7 mouse cellular contexts compared by ENCODE assay signal in genomic region chrX:99136431-99136966, GRCm38 (mm10). TPM values are rescaled to one million over a fixed set of nuclear protein-coding genes. Genes with fewer than 3 reads are reported as not detected.
DNase-seq lines count a peak whose midpoint lies in the region; ATAC-seq and TF ChIP-seq lines count a peak whose summit lies in the region.

No protein-coding gene starts in this region.

- 28% methylated on average over 53 of the region's 53 CpGs for WGBS in spleen, adult 2 months
- WGBS in forebrain, embryonic 16.5 days: 12% methylated on average over 47 of the region's 53 CpGs
- WGBS in intestine, embryonic 15.5 days: 22% methylated on average over 52 of the region's 53 CpGs
- 20% methylated on average over 46 of the region's 53 CpGs for WGBS in lung, embryonic 16.5 days
- 26% methylated on average over 52 of the region's 53 CpGs for WGBS in stomach, embryonic 16.5 days

- no peaks in the 10 kb centered on the region for H3K9me3 ChIP-seq in forebrain, embryonic 16.5 days (ENCODE audit: control insufficient read depth, low read length)
- no peaks in the 10 kb centered on the region for H3K9me3 ChIP-seq in intestine, embryonic 15.5 days
- H3K9me3 ChIP-seq in lung, embryonic 16.5 days (ENCODE audit: control insufficient read depth, low read length): no peaks in the 10 kb centered on the region
- no peaks in the 10 kb centered on the region for H3K9me3 ChIP-seq in stomach, embryonic 16.5 days (replicated peaks; ENCODE audit: control insufficient read depth, low read length)

- TF ChIP-seq POLR2A in spleen, adult 2 months (IDR thresholded peaks at IDR 0.05; ENCODE audit: low read depth, low read length): no peak

- H3K27me3 ChIP-seq in spleen, adult 2 months (ENCODE audit: control insufficient read depth, insufficient read depth, low read length): peaks cover 2% of the 10 kb centered on the region; the same call in 1 of the 2 replicates
- H3K27me3 ChIP-seq in forebrain, embryonic 16.5 days (replicated peaks; ENCODE audit: control insufficient read depth, insufficient read depth, low read length): no peaks in the 10 kb centered on the region
- H3K27me3 ChIP-seq in intestine, embryonic 15.5 days (replicated peaks): 0 out of 2 replicates have a peak, but pooled peaks cover 4% of the 10 kb centered on the region
- H3K27me3 ChIP-seq in lung, embryonic 16.5 days (ENCODE audit: control insufficient read depth, insufficient read depth, low read depth, low read length): no peaks in the 10 kb centered on the region
- H3K27me3 ChIP-seq in stomach, embryonic 16.5 days (ENCODE audit: control insufficient read depth, insufficient read depth, low read length): no peaks in the 10 kb centered on the region; the same call in none of the 2 replicates

- no peaks in the 10 kb centered on the region for H3K36me3 ChIP-seq in spleen, adult 2 months (ENCODE audit: control insufficient read depth, insufficient read depth, low read length)
- no peaks in the 10 kb centered on the region for H3K36me3 ChIP-seq in forebrain, embryonic 16.5 days (ENCODE audit: control insufficient read depth, insufficient read depth)
- no peaks in the 10 kb centered on the region for H3K36me3 ChIP-seq in intestine, embryonic 15.5 days
- no peaks in the 10 kb centered on the region for H3K36me3 ChIP-seq in lung, embryonic 16.5 days (ENCODE audit: control insufficient read depth, insufficient read depth, low read length)
- H3K36me3 ChIP-seq in stomach, embryonic 16.5 days (ENCODE audit: control insufficient read depth, insufficient read depth, low read length): no peaks in the 10 kb centered on the region

- TF ChIP-seq CTCF in spleen, adult 2 months (IDR thresholded peaks at IDR 0.05; ENCODE audit: extremely low read depth, insufficient read depth, insufficient read length, insufficient replicate concordance): no peak

- H3K9ac ChIP-seq in forebrain, embryonic 16.5 days (replicated peaks; ENCODE audit: low read depth, low read length): peak overlapping the region; percentile 88
- H3K9ac ChIP-seq in intestine, embryonic 15.5 days: peak overlapping the region; percentile 85
- H3K9ac ChIP-seq in lung, embryonic 16.5 days (ENCODE audit: low read length): peak overlapping the region; percentile 89
- peak overlapping the region; percentile 87 for H3K9ac ChIP-seq in stomach, embryonic 16.5 days (ENCODE audit: low read length)

- peak in 1 of 2 experiments; percentile 7 for DNase-seq in spleen, adult 2 months (ENCODE audit: low read depth in 1 of 2, low spot score in 2 of 2)
- DNase-seq in spleen, postnatal 36 days (ENCODE audit: low spot score in 2 of 2): no peak
- DNase-seq in brain, adult 2 months (ENCODE audit: low read depth, low spot score): peak; percentile 33

- 0 out of 2 replicates have a peak, but pooled peaks cover 2% of the 10 kb centered on the region for H3K4me1 ChIP-seq in spleen, adult 2 months (ENCODE audit: control insufficient read depth, insufficient read depth, insufficient read length)
- peaks cover 21% of the 10 kb centered on the region for H3K4me1 ChIP-seq in forebrain, embryonic 16.5 days (replicated peaks; ENCODE audit: control insufficient read depth, insufficient read depth, low read length)
- H3K4me1 ChIP-seq in intestine, embryonic 15.5 days (replicated peaks): peaks cover 14% of the 10 kb centered on the region
- H3K4me1 ChIP-seq in lung, embryonic 16.5 days (replicated peaks; ENCODE audit: control insufficient read depth, insufficient read depth, low read length): peaks cover 15% of the 10 kb centered on the region
- H3K4me1 ChIP-seq in stomach, embryonic 16.5 days (ENCODE audit: control insufficient read depth, insufficient read depth, low read length): peaks cover 16% of the 10 kb centered on the region; the same call in 1 of the 2 replicates

- peak overlapping the region; percentile 46 for H3K27ac ChIP-seq in spleen, adult 2 months (ENCODE audit: insufficient read depth, low read length)
- peak overlapping the region; percentile 88 for H3K27ac ChIP-seq in forebrain, embryonic 16.5 days (ENCODE audit: low read length)
- peak overlapping the region; percentile 86 for H3K27ac ChIP-seq in intestine, embryonic 15.5 days
- H3K27ac ChIP-seq in lung, embryonic 16.5 days (ENCODE audit: low read length): peak overlapping the region; percentile 91
- H3K27ac ChIP-seq in stomach, embryonic 16.5 days (ENCODE audit: low read length): peak overlapping the region; percentile 87

- H3K4me2 ChIP-seq in forebrain, embryonic 16.5 days (ENCODE audit: low read length): peak overlapping the region; percentile 30
- peak overlapping the region; percentile 68 for H3K4me2 ChIP-seq in intestine, embryonic 15.5 days (replicated peaks)
- H3K4me2 ChIP-seq in lung, embryonic 16.5 days (ENCODE audit: low read depth, low read length): peak overlapping the region; percentile 67
- peak overlapping the region; percentile 54 for H3K4me2 ChIP-seq in stomach, embryonic 16.5 days (ENCODE audit: low read depth, low read length)

- ATAC-seq in forebrain, embryonic 16.5 days: no peak
- ATAC-seq in intestine, embryonic 15.5 days: no peak
- ATAC-seq in lung, embryonic 16.5 days (ENCODE audit: low read depth): no peak; the same call in 1 of the 2 replicates
- no peak for ATAC-seq in stomach, embryonic 16.5 days (ENCODE audit: insufficient read depth, low FRiP score)

- H3K4me3 ChIP-seq in spleen, adult 2 months (ENCODE audit: extremely low read depth, insufficient read depth, insufficient read length): peak overlapping the region; percentile 73
- peak overlapping the region; percentile 70 for H3K4me3 ChIP-seq in forebrain, embryonic 16.5 days (replicated peaks; ENCODE audit: low read length)
- H3K4me3 ChIP-seq in intestine, embryonic 15.5 days (replicated peaks): peak overlapping the region; percentile 62
- peak overlapping the region; percentile 54 for H3K4me3 ChIP-seq in lung, embryonic 16.5 days (ENCODE audit: low read length)
- H3K4me3 ChIP-seq in stomach, embryonic 16.5 days (replicated peaks; ENCODE audit: low read length): peak overlapping the region; percentile 67

RNA-seq across cellular contexts. Expression of gene Efnb1, which starts 0.6 kb away (rescaled TPM):
- 11.5 and 11.9 TPM in 2 replicates for polyA plus RNA-seq in spleen, adult 2 months (2012; rRNA removed)
- polyA plus RNA-seq in forebrain, embryonic 16.5 days (2015; fragmentation: Nextera tagmentation; extraction: Ambion mirVana): 50.1 and 57.6 TPM in 2 replicates
- polyA plus RNA-seq in intestine, embryonic 15.5 days (2015; fragmentation: Nextera tagmentation; extraction: Ambion mirVana): 30.8 and 31.4 TPM in 2 replicates
- 29.8 and 31.6 TPM in 2 replicates for polyA plus RNA-seq in lung, embryonic 16.5 days (2015; fragmentation: Nextera tagmentation; extraction: Ambion mirVana)
- polyA plus RNA-seq in stomach, embryonic 16.5 days (2015; fragmentation: Nextera tagmentation; extraction: Ambion mirVana): 15.6 and 18.9 TPM in 2 replicates
